Mouse (Mus musculus): ENCODE data around the gene Cma1. TPM values are rescaled to one million over a fixed set of nuclear protein-coding genes. Genes with fewer than 3 reads are reported as not detected.

Gene Cma1
- total RNA-seq, 2 experiments from 2014 or later = 0.51 TPM; not detected in 1

Other genes starting within 250 kb of the Cma1 start
- gene Tgm1, start 230.7 kb downstream of the Cma1 start, total RNA-seq (2015) = 1.6 and 1.7 TPM in 2 replicates
- 1.0 and 2.1 TPM in 2 replicates for gene Tgm1, start 230.7 kb downstream of the Cma1 start, total RNA-seq (2017)
- 10.0 and 12.5 TPM in 2 replicates for gene Rabggta, start 222.4 kb downstream of the Cma1 start, total RNA-seq (2015)
- 8.5 and 13.7 TPM in 2 replicates for gene Rabggta, start 222.4 kb downstream of the Cma1 start, total RNA-seq (2017)
- gene Dhrs1, start 199.0 kb downstream of the Cma1 start, total RNA-seq (2015) = 112 and 121 TPM in 2 replicates
- 44.1 and 55.0 TPM in 2 replicates for gene Dhrs1, start 199.0 kb downstream of the Cma1 start, total RNA-seq (2017)
- 10.4 and 12.2 TPM in 2 replicates for gene Nop9, start 199.0 kb downstream of the Cma1 start, total RNA-seq (2015)
- gene Nop9, start 199.0 kb downstream of the Cma1 start, total RNA-seq (2017) = 11.7 and 13.9 TPM in 2 replicates
- gene Cideb, start 186.2 kb downstream of the Cma1 start, total RNA-seq (2015) = 0.27 and 1.5 TPM in 2 replicates
- gene Cideb, start 186.2 kb downstream of the Cma1 start, total RNA-seq (2017) = 0.22 TPM in 1 of 2 replicates, not detected in the other
- gene Ltb4r2, start 183.2 kb downstream of the Cma1 start, total RNA-seq (2015) = 0.16 and 0.21 TPM in 2 replicates
- gene Ltb4r2, start 183.2 kb downstream of the Cma1 start, total RNA-seq (2017) = 0.33 and 0.53 TPM in 2 replicates
- 41.4 and 46.4 TPM in 2 replicates for gene Ltb4r1, start 178.7 kb downstream of the Cma1 start, total RNA-seq (2015)
- 57.4 and 68.0 TPM in 2 replicates for gene Ltb4r1, start 178.7 kb downstream of the Cma1 start, total RNA-seq (2017)
- gene Adcy4, start 160.6 kb downstream of the Cma1 start, total RNA-seq (2015) = not detected in 2 replicates
- 0.15 TPM in 1 of 2 replicates, not detected in the other for gene Adcy4, start 160.6 kb downstream of the Cma1 start, total RNA-seq (2017)
- 79.0 and 82.5 TPM in 2 replicates for gene Ripk3, start 155.8 kb downstream of the Cma1 start, total RNA-seq (2015)
- 24.2 and 30.0 TPM in 2 replicates for gene Ripk3, start 155.8 kb downstream of the Cma1 start, total RNA-seq (2017)
- gene Nfatc4, start 121.5 kb downstream of the Cma1 start, total RNA-seq (2015) = not detected in 2 replicates
- gene Nfatc4, start 121.5 kb downstream of the Cma1 start, total RNA-seq (2017) = not detected in 2 replicates
- gene Nynrin, start 90.7 kb downstream of the Cma1 start, total RNA-seq (2015) = 1.1 and 1.6 TPM in 2 replicates
- 1.4 and 1.5 TPM in 2 replicates for gene Nynrin, start 90.7 kb downstream of the Cma1 start, total RNA-seq (2017)
- gene Cbln3, start 60.3 kb downstream of the Cma1 start, total RNA-seq (2015) = 0.40 TPM in 1 of 2 replicates, not detected in the other
- 0.44 TPM in 1 of 2 replicates, not detected in the other for gene Cbln3, start 60.3 kb downstream of the Cma1 start, total RNA-seq (2017)
- 9.4 and 11.8 TPM in 2 replicates for gene Khnyn, start 59.7 kb downstream of the Cma1 start, total RNA-seq (2015)
- 33.7 and 37.6 TPM in 2 replicates for gene Khnyn, start 59.7 kb downstream of the Cma1 start, total RNA-seq (2017)
- 1.9 and 3.0 TPM in 2 replicates for gene Sdr39u1, start 44.4 kb downstream of the Cma1 start, total RNA-seq (2015)
- gene Sdr39u1, start 44.4 kb downstream of the Cma1 start, total RNA-seq (2017) = 0.99 and 2.9 TPM in 2 replicates
- gene Cma2, start 6.3 kb upstream of the Cma1 start, total RNA-seq (2015) = not detected in 2 replicates
- not detected in 2 replicates for gene Cma2, start 6.3 kb upstream of the Cma1 start, total RNA-seq (2017)
- gene Mcpt1, start 73.3 kb upstream of the Cma1 start, total RNA-seq (2015) = not detected in 2 replicates
- not detected in 2 replicates for gene Mcpt1, start 73.3 kb upstream of the Cma1 start, total RNA-seq (2017)
- not detected in 2 replicates for gene Mcpt9, start 85.8 kb upstream of the Cma1 start, total RNA-seq (2015)
- not detected in 2 replicates for gene Mcpt9, start 85.8 kb upstream of the Cma1 start, total RNA-seq (2017)
- gene Mcpt2, start 97.4 kb upstream of the Cma1 start, total RNA-seq (2015) = not detected in 2 replicates
- not detected in 2 replicates for gene Mcpt2, start 97.4 kb upstream of the Cma1 start, total RNA-seq (2017)
- gene Mcpt4, start 117.6 kb upstream of the Cma1 start, total RNA-seq (2015) = not detected in 2 replicates
- not detected in 2 replicates for gene Mcpt4, start 117.6 kb upstream of the Cma1 start, total RNA-seq (2017)
- 641 and 651 TPM in 2 replicates for gene Mcpt8, start 140.6 kb upstream of the Cma1 start, total RNA-seq (2015)
- 298 and 314 TPM in 2 replicates for gene Mcpt8, start 140.6 kb upstream of the Cma1 start, total RNA-seq (2017)
- gene Ctsg, start 157.9 kb upstream of the Cma1 start, total RNA-seq (2015) = 302 and 309 TPM in 2 replicates
- gene Ctsg, start 157.9 kb upstream of the Cma1 start, total RNA-seq (2017) = 280 and 285 TPM in 2 replicates
- gene Gzme, start 175.9 kb upstream of the Cma1 start, total RNA-seq (2015) = not detected in 2 replicates
- gene Gzme, start 175.9 kb upstream of the Cma1 start, total RNA-seq (2017) = not detected in 2 replicates
- gene Gzmd, start 187.9 kb upstream of the Cma1 start, total RNA-seq (2015) = not detected in 2 replicates
- gene Gzmd, start 187.9 kb upstream of the Cma1 start, total RNA-seq (2017) = not detected in 2 replicates
- gene Gzmg, start 214.9 kb upstream of the Cma1 start, total RNA-seq (2015) = not detected in 2 replicates
- not detected in 2 replicates for gene Gzmg, start 214.9 kb upstream of the Cma1 start, total RNA-seq (2017)
- not detected in 2 replicates for gene Gzmn, start 229.9 kb upstream of the Cma1 start, total RNA-seq (2015)
- gene Gzmn, start 229.9 kb upstream of the Cma1 start, total RNA-seq (2017) = not detected in 2 replicates